Mouse (Mus musculus) embryo, embryonic 9.5 days (tissue): ENCODE data around the gene Rmdn3.

Experiments
- DNase-seq: peaks from one replicate; pipeline ENCODE4 v3.0.0-alpha.2; 2017; ENCODE audit errors: extremely low spot score

Rmdn3 gene

GRCm38 (mm10) chr2:119156681-119157572 lies at the start of gene Rmdn3:
Rmdn3 (minus strand) TSS chr2:119157034.
- peak; percentile 92 for DNase-seq

- DNase-seq = no peak
These were observed 47.1 kb upstream of the Rmdn3 start for GRCm38 (mm10) chr2:119203871-119204460.

DNA sequence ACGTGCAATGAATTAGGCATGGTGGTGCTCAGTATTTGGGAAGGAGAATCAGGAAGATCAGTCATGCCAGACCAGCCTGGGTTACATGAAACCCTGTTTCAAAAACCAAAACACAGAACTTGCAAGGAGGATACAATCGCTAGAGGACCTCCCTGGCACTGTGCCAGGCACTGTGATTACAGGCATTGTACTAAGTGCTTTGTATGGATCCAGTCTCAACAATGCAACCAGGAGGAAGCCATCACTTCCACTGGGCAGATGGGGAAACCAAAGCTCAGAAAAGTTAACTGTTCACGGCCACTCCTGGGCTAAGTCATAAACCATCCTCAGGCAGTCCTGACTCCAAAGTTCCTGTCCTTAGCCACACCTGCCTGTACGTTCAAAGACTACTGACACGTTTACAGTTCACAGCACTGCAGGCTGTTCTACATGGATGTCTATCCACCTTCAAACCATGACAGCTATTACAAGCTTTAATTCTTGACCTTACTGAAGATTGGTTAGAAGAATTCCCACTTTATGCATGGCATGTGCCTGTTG lies 46.1 kb upstream of the Rmdn3 start:
- no peak for DNase-seq

DNA sequence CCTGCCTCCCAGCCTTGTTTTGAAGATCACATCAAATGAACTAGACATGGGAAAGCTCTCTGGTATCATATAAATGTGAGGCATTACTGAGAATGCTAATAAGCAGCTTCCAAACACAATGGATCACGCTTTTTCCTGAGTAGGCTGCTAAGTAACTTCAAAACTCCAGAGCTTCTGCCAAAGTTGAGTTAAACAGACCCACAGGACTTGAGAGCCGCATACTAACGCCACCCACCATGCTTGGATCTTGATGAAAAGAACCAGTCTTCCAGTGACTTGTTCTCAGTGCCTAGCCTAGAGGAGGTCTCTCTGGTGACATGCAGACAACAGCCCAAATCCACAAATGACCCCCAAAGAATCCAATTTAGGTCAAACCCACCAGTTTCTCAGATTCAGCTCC lies 42.1 kb upstream of the Rmdn3 start:
- DNase-seq = no peak

DNA sequence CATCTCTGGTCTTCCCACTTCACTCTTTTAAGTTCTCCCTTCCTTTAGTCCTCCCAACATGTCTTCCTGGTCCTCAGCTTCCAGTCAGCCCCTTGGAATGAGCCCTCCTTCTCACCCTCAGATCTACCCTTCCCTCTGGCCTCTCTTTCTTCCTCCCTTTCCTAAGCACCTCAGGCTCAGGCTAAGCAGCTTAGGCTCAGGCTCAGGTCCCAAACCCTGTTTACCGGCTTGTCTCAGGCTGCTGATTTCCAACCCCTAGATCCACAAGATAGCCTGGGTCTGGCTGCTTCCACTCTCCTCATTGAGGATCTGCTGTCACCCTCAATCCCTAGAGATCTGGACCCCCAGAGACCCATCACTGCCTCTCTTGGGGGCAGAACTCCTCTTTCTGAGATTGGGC lies 41.2 kb upstream of the Rmdn3 start:
- no peak for DNase-seq

DNA sequence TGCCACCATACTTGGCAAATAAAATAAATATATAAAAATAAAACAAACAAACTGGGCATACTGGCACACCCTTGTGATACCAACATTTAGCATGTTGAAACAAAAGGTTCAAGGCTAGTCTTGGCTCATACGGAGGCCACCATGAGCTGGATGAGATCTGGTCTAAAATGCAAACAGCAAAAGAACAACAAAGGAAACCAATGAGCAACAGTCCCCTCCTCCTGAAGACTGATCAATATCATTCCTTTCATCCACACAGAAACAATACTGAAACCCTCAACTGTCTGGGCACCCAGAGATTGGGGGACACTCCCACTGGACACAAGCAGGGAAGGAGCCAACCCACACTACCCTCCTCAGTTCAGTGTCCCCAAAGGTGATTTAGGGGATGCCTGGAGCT lies 40.7 kb upstream of the Rmdn3 start:
- DNase-seq = no peak

GRCm38 (mm10) chr2:119196316-119197108 lies 39.7 kb upstream of the Rmdn3 start:
- no peak for DNase-seq

GRCm38 (mm10) chr2:119194140-119194539 lies 37.3 kb upstream of the Rmdn3 start:
- DNase-seq = no peak

- no peak for DNase-seq
These were observed 34.1 kb upstream of the Rmdn3 start for GRCm38 (mm10) chr2:119190969-119191368.

DNA sequence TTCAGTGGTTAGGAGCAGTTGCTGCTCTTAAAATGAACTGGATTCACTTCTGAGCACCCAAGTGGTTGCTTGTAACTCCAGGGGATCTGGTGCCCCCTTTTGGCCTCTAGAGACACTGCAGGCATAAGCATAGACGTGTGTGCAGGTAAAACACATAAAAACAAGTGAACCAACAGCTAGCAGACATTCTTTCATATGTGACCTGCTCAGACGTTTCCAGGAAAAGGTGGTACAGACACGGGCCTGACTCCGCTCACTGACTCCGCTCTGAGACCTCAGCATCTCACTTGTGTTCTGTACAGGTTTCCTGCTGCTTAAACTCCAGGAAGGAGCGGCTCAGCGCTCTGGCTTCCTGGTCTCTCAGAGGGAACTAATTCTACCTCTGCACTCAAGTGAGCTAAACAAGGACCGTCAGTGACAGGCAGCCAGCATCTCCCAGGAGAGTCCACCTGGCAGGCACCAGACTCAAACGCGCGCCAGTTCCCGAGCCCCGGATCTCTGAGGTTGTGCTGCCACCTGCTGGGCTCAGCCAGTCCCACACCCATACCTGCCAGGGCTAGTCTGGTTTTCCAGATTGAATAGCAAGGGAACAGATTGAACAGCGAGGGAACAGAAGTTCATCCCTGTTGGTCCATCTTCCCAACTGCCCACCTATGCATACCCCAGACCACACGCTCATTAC lies 32.3 kb upstream of the Rmdn3 start:
- DNase-seq = peak; percentile 85

GRCm38 (mm10) chr2:119182914-119183313 lies 26.1 kb upstream of the Rmdn3 start:
- DNase-seq = no peak

DNA sequence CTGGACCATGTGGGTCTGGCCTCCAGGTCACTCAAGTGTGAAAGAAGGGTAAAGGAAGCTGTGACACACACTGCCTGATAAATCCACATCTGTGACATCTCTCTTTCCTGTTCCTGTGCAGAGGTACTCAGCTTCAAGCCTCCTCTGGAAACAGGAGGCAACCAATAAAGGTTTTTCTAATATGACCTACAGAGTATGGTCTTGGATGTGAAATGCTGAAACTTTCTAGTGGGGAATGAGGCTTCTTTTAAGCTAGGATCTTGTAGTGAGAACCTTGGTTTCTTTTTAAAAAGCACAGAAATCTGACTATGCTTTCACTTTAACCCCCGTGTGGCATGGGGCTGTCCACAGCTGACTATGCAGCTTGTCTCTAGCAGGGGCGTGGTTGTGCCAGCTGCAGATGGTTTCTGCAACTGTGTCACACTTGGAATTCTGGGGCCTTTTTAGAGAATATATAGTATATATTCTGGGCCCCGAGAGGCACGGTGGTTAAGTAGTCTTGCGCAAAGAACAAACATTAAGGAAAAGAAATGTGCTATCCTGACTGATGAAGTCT lies 20.6 kb upstream of the Rmdn3 start:
- DNase-seq = no peak

DNA sequence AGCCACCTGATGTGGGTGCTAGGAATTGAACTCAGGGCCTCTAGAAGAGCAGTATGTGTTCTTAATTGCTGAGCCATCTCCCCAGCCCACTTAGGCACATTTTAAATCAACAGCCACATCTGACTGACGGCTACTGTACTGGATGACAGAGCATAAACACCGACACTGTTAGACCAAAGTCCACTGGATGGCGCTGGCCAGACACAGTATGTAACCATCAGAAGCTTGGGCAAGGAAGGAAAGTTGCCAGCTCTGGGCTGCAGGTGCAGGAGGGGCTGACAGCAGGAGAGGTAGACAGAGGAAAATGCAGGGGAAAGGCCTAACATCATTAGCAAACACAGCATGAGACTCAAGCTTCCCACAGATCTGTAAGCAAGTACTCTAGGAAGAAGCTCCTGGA lies 19.9 kb upstream of the Rmdn3 start:
- DNase-seq = no peak

DNA sequence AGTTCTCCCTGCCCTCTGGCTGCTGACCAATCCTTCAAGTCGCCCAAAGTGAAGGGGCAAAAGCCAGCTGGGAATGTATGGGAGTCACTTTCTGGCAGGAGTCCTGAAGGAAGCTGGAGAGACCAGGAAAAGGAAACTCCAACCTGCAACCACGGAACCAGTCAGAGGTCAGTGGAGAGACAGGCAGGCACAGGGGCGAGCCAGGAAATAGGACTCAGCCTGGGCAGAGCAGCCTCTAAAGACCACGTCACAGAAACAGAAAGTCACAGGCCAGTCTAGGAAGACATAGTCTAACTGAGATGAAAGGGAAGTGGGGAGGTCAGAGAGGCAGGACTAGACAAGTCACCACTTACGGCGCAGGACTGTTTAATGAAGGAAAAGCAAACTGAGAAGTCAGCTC lies 18.8 kb upstream of the Rmdn3 start:
- DNase-seq = no peak

DNA sequence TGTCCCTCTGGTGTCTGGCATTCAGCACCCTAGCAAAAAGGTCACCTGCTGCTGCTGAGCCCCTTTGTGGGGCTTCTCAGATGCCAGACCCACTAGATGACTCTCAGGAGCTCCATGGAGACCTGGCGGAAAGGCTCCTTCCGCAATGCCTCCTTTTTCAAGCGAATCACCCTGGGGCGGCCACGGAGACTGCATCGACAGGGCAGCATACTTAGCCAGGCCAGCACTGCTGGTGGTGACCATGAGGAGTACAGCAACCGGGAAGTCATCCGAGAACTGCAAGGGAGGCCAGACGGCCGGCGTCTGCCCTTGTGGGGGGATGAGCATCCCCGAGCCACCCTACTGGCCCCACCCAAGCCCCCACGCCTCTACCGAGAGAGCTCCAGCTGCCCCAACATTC lies 18.0 kb upstream of the Rmdn3 start:
- DNase-seq = no peak

DNA sequence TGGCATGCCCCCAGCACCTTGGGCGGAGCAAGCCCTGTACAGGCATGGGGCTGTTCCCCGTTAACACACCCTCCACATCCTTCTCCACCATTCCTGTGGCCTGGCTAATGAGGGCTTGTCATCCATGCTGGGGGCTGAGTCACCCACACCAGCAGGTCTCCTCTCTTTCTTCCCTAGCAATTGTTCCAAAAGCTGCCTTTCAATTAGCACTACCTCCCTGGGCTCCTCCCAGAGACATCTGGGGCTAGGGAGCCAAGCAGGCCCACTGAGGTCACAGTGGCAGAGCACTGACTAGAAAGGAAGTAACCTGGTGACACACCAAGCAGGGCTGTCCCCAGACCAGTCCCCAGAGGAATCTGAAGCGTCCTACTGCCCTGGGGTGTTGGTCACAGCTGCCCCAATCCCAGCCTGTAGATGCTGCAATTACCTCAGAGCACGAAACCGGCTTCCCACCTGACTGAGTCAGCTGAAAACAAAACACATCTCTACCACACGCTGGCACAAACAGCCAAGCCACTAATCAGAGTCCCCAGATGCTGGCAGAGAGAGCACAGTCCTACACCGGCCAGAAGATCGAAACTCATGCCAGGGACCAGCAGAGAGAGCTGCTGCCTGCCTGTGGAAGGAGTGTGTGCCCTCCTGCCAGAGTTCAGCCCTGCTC lies 17.3 kb upstream of the Rmdn3 start, which contains the start of gene Gm14137:
Gm14137 (plus strand) TSS at position 519 of the 661 bp plus-strand sequence.
- no peak for DNase-seq

GRCm38 (mm10) chr2:119172862-119173576 lies 16.2 kb upstream of the Rmdn3 start:
- DNase-seq = peak; percentile 49

- DNase-seq = no peak
These were observed 15.6 kb upstream of the Rmdn3 start for GRCm38 (mm10) chr2:119172446-119172845.

DNA sequence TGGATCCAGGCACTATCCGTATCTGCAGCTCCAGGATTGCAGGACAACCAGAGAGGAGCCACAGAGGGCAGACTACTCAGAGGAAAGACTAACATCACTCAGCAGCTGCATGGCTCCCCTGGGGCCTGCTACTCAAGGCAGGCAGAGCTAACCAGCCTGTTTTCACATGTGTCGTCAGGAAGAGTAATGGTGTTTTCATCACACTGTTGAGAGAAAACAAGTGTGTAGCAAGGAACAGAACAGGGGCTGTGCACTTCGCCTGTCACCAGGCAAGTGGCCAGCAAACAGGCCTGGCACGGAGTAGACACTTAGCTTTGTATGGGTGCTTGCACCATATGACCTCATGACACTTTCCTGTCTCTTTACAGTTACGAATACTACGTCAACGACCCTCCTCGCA lies 14.7 kb upstream of the Rmdn3 start:
- DNase-seq = no peak

GRCm38 (mm10) chr2:119170282-119170681 lies 13.4 kb upstream of the Rmdn3 start:
- DNase-seq = no peak
